Mouse (Mus musculus): ENCODE results near the gene Lpp. TPM values are rescaled to one million over a fixed set of nuclear protein-coding genes. Genes with fewer than 3 reads are reported as not detected.
A peak's percentile ranks its signal among the peaks of the same experiment; 100 is the strongest.

Lpp gene
- polyA plus RNA-seq, 1 experiment from 2014 or later: 79.2 TPM

- Histone ChIP-seq H3K4me1 (replicated peaks; ENCODE audit: control insufficient read depth, insufficient read depth, low read length) (no peaks in the 10 kb centered on the region), H3K4me3 (ENCODE audit: low read depth, low read length) (no peak overlapping the region), H3K9ac (ENCODE audit: low read length) (no peak overlapping the region), H3K9me3 (ENCODE audit: control insufficient read depth, low read length) (no peaks in the 10 kb centered on the region), H3K27me3 (replicated peaks; ENCODE audit: control insufficient read depth, insufficient read depth, low read length) (no peaks in the 10 kb centered on the region), H3K4me2 (ENCODE audit: low read length) (no peak overlapping the region), H3K27ac (ENCODE audit: low read depth) (no peak overlapping the region), H3K36me3 (ENCODE audit: control insufficient read depth, insufficient read depth, low read length) (no peaks in the 10 kb centered on the region; the same call in 1 of the 2 replicates)
- DNase-seq (ENCODE audit: low spot score): no peak
- 89% methylated on average over 4 of the region's 4 CpGs for WGBS
- ATAC-seq (replicated peaks; ENCODE audit: low FRiP score, low TSS enrichment, low read depth): no peak
Observed at GRCm38 (mm10) chr16:24558458-24558857, 165.2 kb downstream of the Lpp start.

GRCm38 (mm10) chr16:24559811-24560210, 166.5 kb downstream of the Lpp start:
- Histone ChIP-seq H3K27me3 (replicated peaks; ENCODE audit: control insufficient read depth, insufficient read depth, low read length) (no peaks in the 10 kb centered on the region), H3K4me1 (replicated peaks; ENCODE audit: control insufficient read depth, insufficient read depth, low read length) (no peaks in the 10 kb centered on the region), H3K27ac (ENCODE audit: low read depth) (no peak overlapping the region), H3K9ac (ENCODE audit: low read length) (no peak overlapping the region), H3K9me3 (ENCODE audit: control insufficient read depth, low read length) (no peaks in the 10 kb centered on the region), H3K4me3 (ENCODE audit: low read depth, low read length) (no peak overlapping the region), H3K4me2 (ENCODE audit: low read length) (no peak overlapping the region), H3K36me3 (ENCODE audit: control insufficient read depth, insufficient read depth, low read length) (no peaks in the 10 kb centered on the region; the same call in 1 of the 2 replicates)
- DNase-seq (ENCODE audit: low spot score) (no peak), ATAC-seq (replicated peaks; ENCODE audit: low FRiP score, low TSS enrichment, low read depth) (no peak)
- 93% methylated on average over 4 of the region's 4 CpGs for WGBS

GRCm38 (mm10) chr16:24560998-24561397, 167.7 kb downstream of the Lpp start:
- H3K9me3 ChIP-seq (ENCODE audit: control insufficient read depth, low read length): no peaks in the 10 kb centered on the region
- DNase-seq (ENCODE audit: low spot score): no peak

GRCm38 (mm10) chr16:24561602-24562001, 168.3 kb downstream of the Lpp start:
- Histone ChIP-seq H3K9me3 (ENCODE audit: control insufficient read depth, low read length) (no peaks in the 10 kb centered on the region), H3K9ac (ENCODE audit: low read length) (no peak overlapping the region), H3K27ac (ENCODE audit: low read depth) (no peak overlapping the region), H3K36me3 (ENCODE audit: control insufficient read depth, insufficient read depth, low read length) (no peaks in the 10 kb centered on the region; the same call in 1 of the 2 replicates), H3K27me3 (replicated peaks; ENCODE audit: control insufficient read depth, insufficient read depth, low read length) (no peaks in the 10 kb centered on the region), H3K4me3 (ENCODE audit: low read depth, low read length) (no peak overlapping the region), H3K4me1 (replicated peaks; ENCODE audit: control insufficient read depth, insufficient read depth, low read length) (peaks cover 5% of the 10 kb centered on the region; the same call in 1 of the 2 replicates), H3K4me2 (ENCODE audit: low read length) (no peak overlapping the region)
- ATAC-seq (replicated peaks; ENCODE audit: low FRiP score, low TSS enrichment, low read depth) (no peak), DNase-seq (ENCODE audit: low spot score) (no peak)
- WGBS: 83% methylated on average over 4 of the region's 4 CpGs

More at GRCm38 (mm10) chr16:24560998-24561397, 167.7 kb downstream of the Lpp start:
- no peak overlapping the region for H3K4me3 ChIP-seq (ENCODE audit: low read depth, low read length)
- 98% methylated on average over 2 of the region's 2 CpGs for WGBS
- no peaks in the 10 kb centered on the region for H3K27me3 ChIP-seq (replicated peaks; ENCODE audit: control insufficient read depth, insufficient read depth, low read length)
- no peak overlapping the region for H3K9ac ChIP-seq (ENCODE audit: low read length)
- no peaks in the 10 kb centered on the region; the same call in 1 of the 2 replicates for H3K36me3 ChIP-seq (ENCODE audit: control insufficient read depth, insufficient read depth, low read length)
- no peak for ATAC-seq (replicated peaks; ENCODE audit: low FRiP score, low TSS enrichment, low read depth)
- 0 out of 2 replicates have a peak, but pooled peaks cover 1% of the 10 kb centered on the region for H3K4me1 ChIP-seq (replicated peaks; ENCODE audit: control insufficient read depth, insufficient read depth, low read length)
- no peak overlapping the region for H3K27ac ChIP-seq (ENCODE audit: low read depth)
- H3K4me2 ChIP-seq (ENCODE audit: low read length): no peak overlapping the region

- ATAC-seq (replicated peaks; ENCODE audit: low FRiP score, low TSS enrichment, low read depth): no peak
- DNase-seq (ENCODE audit: low spot score): no peak
Observed at GRCm38 (mm10) chr16:24565311-24565710, 172.0 kb downstream of the Lpp start.

GRCm38 (mm10) chr16:24566277-24566676, 173.0 kb downstream of the Lpp start:
- Histone ChIP-seq H3K4me1 (replicated peaks; ENCODE audit: control insufficient read depth, insufficient read depth, low read length) (peaks cover 5% of the 10 kb centered on the region; the same call in 1 of the 2 replicates), H3K9ac (ENCODE audit: low read length) (no peak overlapping the region), H3K9me3 (ENCODE audit: control insufficient read depth, low read length) (no peaks in the 10 kb centered on the region), H3K27ac (ENCODE audit: low read depth) (no peak overlapping the region), H3K36me3 (ENCODE audit: control insufficient read depth, insufficient read depth, low read length) (no peaks in the 10 kb centered on the region), H3K4me2 (ENCODE audit: low read length) (no peak overlapping the region), H3K27me3 (replicated peaks; ENCODE audit: control insufficient read depth, insufficient read depth, low read length) (no peaks in the 10 kb centered on the region), H3K4me3 (ENCODE audit: low read depth, low read length) (no peak overlapping the region)
- 38% methylated on average over 3 of the region's 3 CpGs for WGBS
- DNase-seq (ENCODE audit: low spot score) (peak; percentile 59), ATAC-seq (replicated peaks; ENCODE audit: low FRiP score, low TSS enrichment, low read depth) (peak; percentile 95)

More at GRCm38 (mm10) chr16:24565311-24565710, 172.0 kb downstream of the Lpp start:
- Histone ChIP-seq H3K4me1 (replicated peaks; ENCODE audit: control insufficient read depth, insufficient read depth, low read length) (peaks cover 5% of the 10 kb centered on the region; the same call in 1 of the 2 replicates), H3K9me3 (ENCODE audit: control insufficient read depth, low read length) (no peaks in the 10 kb centered on the region), H3K4me3 (ENCODE audit: low read depth, low read length) (no peak overlapping the region), H3K4me2 (ENCODE audit: low read length) (no peak overlapping the region), H3K9ac (ENCODE audit: low read length) (no peak overlapping the region), H3K27me3 (replicated peaks; ENCODE audit: control insufficient read depth, insufficient read depth, low read length) (no peaks in the 10 kb centered on the region), H3K27ac (ENCODE audit: low read depth) (no peak overlapping the region), H3K36me3 (ENCODE audit: control insufficient read depth, insufficient read depth, low read length) (no peaks in the 10 kb centered on the region; the same call in 1 of the 2 replicates)
- 74% methylated on average over 7 of the region's 7 CpGs for WGBS

- H3K4me2 ChIP-seq (ENCODE audit: low read length): no peak overlapping the region
- H3K36me3 ChIP-seq (ENCODE audit: control insufficient read depth, insufficient read depth, low read length): no peaks in the 10 kb centered on the region
- peaks cover 5% of the 10 kb centered on the region; the same call in 1 of the 2 replicates for H3K4me1 ChIP-seq (replicated peaks; ENCODE audit: control insufficient read depth, insufficient read depth, low read length)
- no peaks in the 10 kb centered on the region for H3K9me3 ChIP-seq (ENCODE audit: control insufficient read depth, low read length)
- H3K4me3 ChIP-seq (ENCODE audit: low read depth, low read length): no peak overlapping the region
- no peak for DNase-seq (ENCODE audit: low spot score)
- WGBS: 84% methylated on average over 3 of the region's 3 CpGs
- no peak overlapping the region for H3K9ac ChIP-seq (ENCODE audit: low read length)
- ATAC-seq (replicated peaks; ENCODE audit: low FRiP score, low TSS enrichment, low read depth): no peak
- H3K27ac ChIP-seq (ENCODE audit: low read depth): no peak overlapping the region
- H3K27me3 ChIP-seq (replicated peaks; ENCODE audit: control insufficient read depth, insufficient read depth, low read length): no peaks in the 10 kb centered on the region
Observed at GRCm38 (mm10) chr16:24567562-24567961, 174.3 kb downstream of the Lpp start.

- Histone ChIP-seq H3K4me3 (ENCODE audit: low read depth, low read length) (no peak overlapping the region), H3K36me3 (ENCODE audit: control insufficient read depth, insufficient read depth, low read length) (no peaks in the 10 kb centered on the region), H3K27ac (ENCODE audit: low read depth) (no peak overlapping the region), H3K9ac (ENCODE audit: low read length) (no peak overlapping the region), H3K9me3 (ENCODE audit: control insufficient read depth, low read length) (no peaks in the 10 kb centered on the region), H3K27me3 (replicated peaks; ENCODE audit: control insufficient read depth, insufficient read depth, low read length) (no peaks in the 10 kb centered on the region), H3K4me2 (ENCODE audit: low read length) (no peak overlapping the region), H3K4me1 (replicated peaks; ENCODE audit: control insufficient read depth, insufficient read depth, low read length) (peaks cover 5% of the 10 kb centered on the region; the same call in 1 of the 2 replicates)
- 68% methylated on average over 3 of the region's 3 CpGs for WGBS
- ATAC-seq (replicated peaks; ENCODE audit: low FRiP score, low TSS enrichment, low read depth) (no peak), DNase-seq (ENCODE audit: low spot score) (no peak)
Observed at GRCm38 (mm10) chr16:24568061-24568460, 174.8 kb downstream of the Lpp start.

- DNase-seq (ENCODE audit: low spot score): no peak
- no peak overlapping the region for H3K4me3 ChIP-seq (ENCODE audit: low read depth, low read length)
- no peaks in the 10 kb centered on the region for H3K36me3 ChIP-seq (ENCODE audit: control insufficient read depth, insufficient read depth, low read length)
- H3K4me1 ChIP-seq (replicated peaks; ENCODE audit: control insufficient read depth, insufficient read depth, low read length): peaks cover 5% of the 10 kb centered on the region; the same call in 1 of the 2 replicates
- H3K27me3 ChIP-seq (replicated peaks; ENCODE audit: control insufficient read depth, insufficient read depth, low read length): no peaks in the 10 kb centered on the region
- H3K4me2 ChIP-seq (ENCODE audit: low read length): no peak overlapping the region
- no peak overlapping the region for H3K27ac ChIP-seq (ENCODE audit: low read depth)
- H3K9me3 ChIP-seq (ENCODE audit: control insufficient read depth, low read length): no peaks in the 10 kb centered on the region
- no peak for ATAC-seq (replicated peaks; ENCODE audit: low FRiP score, low TSS enrichment, low read depth)
- H3K9ac ChIP-seq (ENCODE audit: low read length): no peak overlapping the region
- 83% methylated on average over 5 of the region's 5 CpGs for whole genome bisulfite sequencing
Observed at GRCm38 (mm10) chr16:24569681-24570080, 176.4 kb downstream of the Lpp start.

All from intestine, embryonic 14.5 days (tissue).